Mouse (Mus musculus) brown adipose tissue, adult 24 weeks (tissue): Measurements from ENCODE around the gene Olfr1033. TPM values are rescaled to one million over a fixed set of nuclear protein-coding genes. Genes with fewer than 3 reads are reported as not detected.

Experiments
- polyA plus RNA-seq: library from polyadenylated mRNA; stranded (reverse); fragments of >200 nt; gene quantifications from 2 replicates; pipeline ENCODE4 v1.2.4, GENCODE M21; 2012; ENCODE audit not compliant: missing spikeins, insufficient read depth, insufficient read length

Gene Olfr1033
- polyA plus RNA-seq, 1 experiment, result 2.5 TPM

Other genes starting within 250 kb of the Olfr1033 start
- not detected in 2 replicates for gene Olfr1014, start 247.9 kb upstream of the Olfr1033 start, polyA plus RNA-seq
- not detected in 2 replicates for gene Olfr1015, start 238.6 kb upstream of the Olfr1033 start, polyA plus RNA-seq
- gene Olfr1016, start 218.1 kb upstream of the Olfr1033 start, polyA plus RNA-seq, result not detected in 2 replicates
- gene Olfr1018, start 202.2 kb upstream of the Olfr1033 start, polyA plus RNA-seq, result not detected in 2 replicates
- gene Olfr1019, start 175.2 kb upstream of the Olfr1033 start, polyA plus RNA-seq, result not detected in 2 replicates
- gene Olfr1020, start 173.6 kb upstream of the Olfr1033 start, polyA plus RNA-seq, result not detected in 2 replicates
- gene Olfr1022, start 152.0 kb upstream of the Olfr1033 start, polyA plus RNA-seq, result not detected in 2 replicates
- not detected in 2 replicates for gene Olfr1023, start 135.0 kb upstream of the Olfr1033 start, polyA plus RNA-seq
- not detected in 2 replicates for gene Olfr1024, start 115.6 kb upstream of the Olfr1033 start, polyA plus RNA-seq
- gene Olfr1025-ps1, start 105.4 kb upstream of the Olfr1033 start, polyA plus RNA-seq, result not detected in 2 replicates
- not detected in 2 replicates for gene Olfr1026, start 99.1 kb upstream of the Olfr1033 start, polyA plus RNA-seq
- not detected in 2 replicates for gene Olfr1028, start 70.2 kb upstream of the Olfr1033 start, polyA plus RNA-seq
- gene Olfr1029, start 46.7 kb upstream of the Olfr1033 start, polyA plus RNA-seq, result not detected in 2 replicates
- not detected in 2 replicates for gene Olfr1030, start 41.4 kb upstream of the Olfr1033 start, polyA plus RNA-seq
- not detected in 2 replicates for gene Olfr1031, start 30.3 kb upstream of the Olfr1033 start, polyA plus RNA-seq
- not detected in 2 replicates for gene Olfr1032, start 15.1 kb upstream of the Olfr1033 start, polyA plus RNA-seq
- gene Olfr1034, start 25.2 kb downstream of the Olfr1033 start, polyA plus RNA-seq, result not detected in 2 replicates
- not detected in 2 replicates for gene Olfr1036, start 53.4 kb downstream of the Olfr1033 start, polyA plus RNA-seq
- not detected in 2 replicates for gene Olfr1037, start 66.8 kb downstream of the Olfr1033 start, polyA plus RNA-seq
- gene Olfr1039, start 115.3 kb downstream of the Olfr1033 start, polyA plus RNA-seq, result not detected in 2 replicates
- not detected in 2 replicates for gene Olfr1040, start 126.1 kb downstream of the Olfr1033 start, polyA plus RNA-seq
- not detected in 2 replicates for gene Olfr1042, start 141.2 kb downstream of the Olfr1033 start, polyA plus RNA-seq
- gene Olfr1043, start 146.9 kb downstream of the Olfr1033 start, polyA plus RNA-seq, result not detected in 2 replicates
- not detected in 2 replicates for gene Olfr1044, start 157.2 kb downstream of the Olfr1033 start, polyA plus RNA-seq
- gene Olfr52, start 165.1 kb downstream of the Olfr1033 start, polyA plus RNA-seq, result not detected in 2 replicates
- gene Olfr1045, start 182.4 kb downstream of the Olfr1033 start, polyA plus RNA-seq, result not detected in 2 replicates
- gene Olfr1046, start 198.7 kb downstream of the Olfr1033 start, polyA plus RNA-seq, result not detected in 2 replicates
- not detected in 2 replicates for gene Olfr1047, start 210.8 kb downstream of the Olfr1033 start, polyA plus RNA-seq
- not detected in 2 replicates for gene Olfr1048, start 219.7 kb downstream of the Olfr1033 start, polyA plus RNA-seq
- not detected in 2 replicates for gene Olfr1049, start 237.7 kb downstream of the Olfr1033 start, polyA plus RNA-seq